Mouse (Mus musculus) intestine, postnatal 0 days (tissue): ENCODE measurements around the gene Cdk15. TPM values are rescaled to one million over a fixed set of nuclear protein-coding genes. Genes with fewer than 3 reads are reported as not detected.

Source experiments
- ATAC-seq: fragments of 200-750 bp; cut with Nextera tagmentation; 2 replicates; pipeline ENCODE4 v1.8.0; 2017; ENCODE audit warnings: mild to moderate bottlenecking, moderate TSS enrichment, moderate library complexity
- H3K27ac ChIP-seq: fragments of 300-500 bp; sonication (generic); 2 replicates; pipeline ENCODE4 v1.5.1; 2014; ENCODE audit warnings: mild to moderate bottlenecking, low read depth, low read length, moderate library complexity
- H3K27me3 ChIP-seq: fragments of 300-500 bp; sonication (generic); replicated peaks from 2 replicates; pipeline ENCODE4 v1.6.1; 2014; ENCODE audit warnings: low read length, mixed read lengths; ENCODE audit not compliant: control insufficient read depth, insufficient read depth
- H3K36me3 ChIP-seq: fragments of 300-500 bp; sonication (generic); 2 replicates; pipeline ENCODE4 v1.6.1; 2014; ENCODE audit warnings: mild to moderate bottlenecking, moderate library complexity; ENCODE audit not compliant: control insufficient read depth, insufficient read depth
- H3K4me1 ChIP-seq: fragments of 300-500 bp; sonication (generic); replicated peaks from 2 replicates; pipeline ENCODE4 v1.6.1; 2014; ENCODE audit warnings: antibody characterized with exemption, low read length, mixed read lengths; ENCODE audit not compliant: control insufficient read depth, insufficient read depth
- H3K4me2 ChIP-seq: fragments of 300-500 bp; sonication (generic); replicated peaks from 2 replicates; pipeline ENCODE4 v1.6.1; 2014; ENCODE audit warnings: low read depth, mild to moderate bottlenecking, moderate library complexity
- H3K4me3 ChIP-seq: fragments of 300-500 bp; sonication (generic); 2 replicates; pipeline ENCODE4 v1.5.1; 2014; ENCODE audit warnings: low read depth, low read length
- H3K9ac ChIP-seq: fragments of 300-500 bp; sonication (generic); 2 replicates; pipeline ENCODE4 v1.6.1; 2014; ENCODE audit warnings: mild to moderate bottlenecking, low read depth, low read length
- H3K9me3 ChIP-seq: fragments of 300-500 bp; sonication (generic); 2 replicates; pipeline ENCODE4 v1.6.1; 2016; ENCODE audit warnings: mixed run types; ENCODE audit not compliant: control insufficient read depth
- CTCF ChIP-seq: sonication (generic); IDR thresholded peaks from 2 replicates; pipeline ENCODE4 v1.5.1; 2016; ENCODE audit warnings: low read depth, mild to moderate bottlenecking, control low read depth, antibody characterized with exemption, moderate library complexity
- WGBS: fragments of 180-500 bp; shearing (Covaris S2); extraction: QIAGEN DNeasy Blood & Tissue Kit; methylation state at CpG from one replicate; pipeline ENCODE4 v1.1.7; 2014; 5-methylcytosine and 5-hydroxymethylcytosine counted together
- polyA plus RNA-seq: library from polyadenylated mRNA; unstranded; fragments of >200 nt; fragmentation: Nextera tagmentation; extraction: Ambion mirVana; gene quantifications from 2 replicates; pipeline ENCODE4 v1.2.1, GENCODE M21; 2015

Gene Cdk15
- polyA plus RNA-seq, 1 experiment from 2014 or later = not detected

- H3K9ac ChIP-seq = no peak overlapping the region
- no peaks in the 10 kb centered on the region for H3K36me3 ChIP-seq
- WGBS = 83% methylated on average over 7 of the region's 7 CpGs
- H3K4me3 ChIP-seq = no peak overlapping the region
- H3K9me3 ChIP-seq = no peaks in the 10 kb centered on the region
- no peak for ATAC-seq
- no peak overlapping the region for H3K27ac ChIP-seq
- TF ChIP-seq CTCF = no peak
- no peaks in the 10 kb centered on the region for H3K27me3 ChIP-seq
- no peaks in the 10 kb centered on the region for H3K4me1 ChIP-seq
- no peak overlapping the region for H3K4me2 ChIP-seq
These were observed 124.8 kb downstream of the Cdk15 start for GRCm38 (mm10) chr1:59381483-59381882.

- no peak overlapping the region for H3K27ac ChIP-seq
- ATAC-seq = no peak
- H3K9me3 ChIP-seq = no peaks in the 10 kb centered on the region
- no peak overlapping the region for H3K9ac ChIP-seq
- TF ChIP-seq CTCF = no peak
- 86% methylated on average over 3 of the region's 3 CpGs for WGBS
- H3K27me3 ChIP-seq = no peaks in the 10 kb centered on the region
- no peak overlapping the region for H3K4me2 ChIP-seq
- H3K4me1 ChIP-seq = no peaks in the 10 kb centered on the region
- no peaks in the 10 kb centered on the region for H3K36me3 ChIP-seq
- no peak overlapping the region for H3K4me3 ChIP-seq
These were observed 125.8 kb downstream of the Cdk15 start for GRCm38 (mm10) chr1:59382516-59382915.

DNA sequence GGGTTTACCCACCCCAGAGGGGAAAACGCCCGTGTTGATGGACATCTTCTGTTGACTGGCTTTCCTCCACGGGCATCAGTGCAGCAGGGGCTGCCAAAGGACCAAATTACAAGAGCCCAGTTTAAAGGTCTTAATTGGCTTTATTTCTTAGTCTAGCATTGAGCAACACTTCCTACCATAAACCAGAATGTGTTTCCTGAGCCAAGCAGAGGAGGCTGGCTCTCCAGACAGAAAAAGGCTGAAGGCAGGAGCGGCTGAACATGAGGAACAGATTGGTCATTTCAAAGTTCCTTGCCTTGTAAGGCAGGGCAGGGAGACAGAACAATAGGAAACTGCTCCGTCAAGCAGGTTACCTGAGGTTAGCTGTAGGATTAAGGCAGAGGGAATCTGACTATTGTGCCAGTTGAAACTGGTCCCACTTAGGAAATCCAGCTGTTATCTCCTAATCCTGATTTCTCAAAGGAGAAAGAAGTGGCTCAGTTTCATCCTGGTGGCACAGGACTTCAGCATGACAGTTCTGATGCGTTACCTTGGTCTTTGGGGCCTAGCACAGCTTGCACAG, 126.4 kb downstream of the Cdk15 start:
- Histone ChIP-seq H3K27me3 (no peaks in the 10 kb centered on the region), H3K4me1 (no peaks in the 10 kb centered on the region), H3K4me2 (no peak overlapping the region), H3K4me3 (no peak overlapping the region), H3K9me3 (no peaks in the 10 kb centered on the region), H3K9ac (no peak overlapping the region), H3K36me3 (no peaks in the 10 kb centered on the region), H3K27ac (no peak overlapping the region)
- no peak for ATAC-seq
- WGBS = 60% methylated on average over 6 of the region's 6 CpGs
- no peak for TF ChIP-seq CTCF

- Histone ChIP-seq H3K9me3 (no peaks in the 10 kb centered on the region), H3K27ac (no peak overlapping the region), H3K27me3 (no peaks in the 10 kb centered on the region), H3K4me3 (no peak overlapping the region), H3K36me3 (no peaks in the 10 kb centered on the region), H3K9ac (no peak overlapping the region), H3K4me1 (no peaks in the 10 kb centered on the region), H3K4me2 (no peak overlapping the region)
- TF ChIP-seq CTCF = no peak
- WGBS = 83% methylated on average over 3 of the region's 3 CpGs
- no peak for ATAC-seq
These were observed 127.7 kb downstream of the Cdk15 start for GRCm38 (mm10) chr1:59384400-59384799.

- H3K27me3 ChIP-seq = no peaks in the 10 kb centered on the region
- H3K4me1 ChIP-seq = no peaks in the 10 kb centered on the region
- no peak overlapping the region for H3K27ac ChIP-seq
- no peak overlapping the region for H3K9ac ChIP-seq
- H3K4me2 ChIP-seq = no peak overlapping the region
- no peak for TF ChIP-seq CTCF
- ATAC-seq = no peak
- no peaks in the 10 kb centered on the region for H3K9me3 ChIP-seq
- no peaks in the 10 kb centered on the region for H3K36me3 ChIP-seq
- no peak overlapping the region for H3K4me3 ChIP-seq
- 86% methylated on average over 6 of the region's 6 CpGs for whole genome bisulfite sequencing
These were observed 128.9 kb downstream of the Cdk15 start for GRCm38 (mm10) chr1:59385641-59386040.

DNA sequence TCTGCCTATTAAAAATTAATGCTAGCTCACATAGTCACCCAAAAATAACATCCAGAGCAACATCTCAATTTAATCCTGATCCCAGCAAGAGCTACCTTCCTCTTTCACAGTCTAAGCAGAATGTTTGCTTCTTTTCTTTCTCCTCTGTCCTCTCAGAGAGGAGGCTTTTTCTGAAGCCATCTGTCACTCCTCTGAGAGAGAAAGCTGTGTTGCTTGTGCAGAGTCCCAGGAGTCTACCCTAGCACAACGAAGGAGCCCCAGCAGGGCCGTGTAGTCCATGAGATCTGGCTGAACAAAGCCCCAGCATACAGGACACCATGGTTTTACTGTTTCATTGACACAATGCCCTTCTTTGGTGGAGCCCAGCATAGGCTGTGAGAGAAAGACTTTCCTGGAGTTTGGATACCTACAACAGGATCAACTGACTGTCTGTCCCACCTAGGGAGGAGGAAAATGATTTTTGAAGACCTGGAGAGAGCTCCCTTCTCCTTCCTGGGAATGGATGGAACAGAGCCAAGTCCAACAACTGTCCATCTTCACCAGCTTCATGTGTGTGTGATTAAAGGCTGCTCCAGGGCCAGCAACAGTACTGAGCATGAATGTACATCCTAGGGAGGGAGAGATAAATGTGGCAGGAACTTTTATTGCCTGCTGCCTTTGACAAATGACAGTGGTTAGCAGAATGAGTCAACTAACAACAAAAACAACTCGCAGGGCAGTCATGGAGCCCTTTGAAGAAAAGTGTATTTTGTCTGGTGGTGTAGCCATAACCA, 131.0 kb downstream of the Cdk15 start:
- Histone ChIP-seq H3K4me2 (no peak overlapping the region), H3K27ac (no peak overlapping the region), H3K27me3 (no peaks in the 10 kb centered on the region), H3K9ac (no peak overlapping the region), H3K36me3 (no peaks in the 10 kb centered on the region), H3K4me3 (no peak overlapping the region), H3K9me3 (no peaks in the 10 kb centered on the region), H3K4me1 (no peaks in the 10 kb centered on the region)
- 54% methylated on average over 3 of the region's 3 CpGs for WGBS
- no peak for TF ChIP-seq CTCF
- no peak for ATAC-seq
